Mouse (Mus musculus): ENCODE measurements at regions not wholly inside any gene's neighbourhood (a gene's known extent, or its start where the extent isn't known, plus 50 kb on each side); places are given as distances from the start of the nearest gene placed in this dataset.
A peak's percentile ranks its signal among the peaks of the same experiment; 100 is the strongest.

GRCm38 (mm10) chr9:41700683-41701082 is 423.4 kb downstream of the Sorl1 start:
- no peak overlapping the region for H3K9ac ChIP-seq (replicated peaks)
- WGBS, result 31% methylated on average over 6 of the region's 6 CpGs
- H3K4me3 ChIP-seq (replicated peaks), result no peak overlapping the region
- peak overlapping the region; percentile 26; the same call in 1 of the 2 replicates for H3K27ac ChIP-seq
- no peak for ATAC-seq
- no peaks in the 10 kb centered on the region for H3K27me3 ChIP-seq
- no peaks in the 10 kb centered on the region for H3K36me3 ChIP-seq
- H3K4me1 ChIP-seq (replicated peaks), result peaks cover 42% of the 10 kb centered on the region
- H3K4me2 ChIP-seq (replicated peaks), result no peak overlapping the region
- no peaks in the 10 kb centered on the region for H3K9me3 ChIP-seq

- no peak overlapping the region for H3K4me2 ChIP-seq (replicated peaks)
- no peaks in the 10 kb centered on the region for H3K9me3 ChIP-seq
- no peaks in the 10 kb centered on the region for H3K27me3 ChIP-seq
- 0 out of 2 replicates have a peak overlapping the region, but pooled peaks have one; percentile 3 for H3K9ac ChIP-seq (replicated peaks)
- H3K4me1 ChIP-seq (replicated peaks), result peaks cover 42% of the 10 kb centered on the region
- no peak for ATAC-seq
- peak overlapping the region; percentile 86 for H3K27ac ChIP-seq
- 51% methylated on average over 4 of the region's 4 CpGs for WGBS
- H3K36me3 ChIP-seq, result no peaks in the 10 kb centered on the region
- H3K4me3 ChIP-seq (replicated peaks), result no peak overlapping the region
Observed at GRCm38 (mm10) chr9:41699031-41699430, 425.1 kb downstream of the Sorl1 start.

- Histone ChIP-seq H3K9me3 (no peaks in the 10 kb centered on the region), H3K27ac (peak overlapping the region; percentile 86), H3K27me3 (no peaks in the 10 kb centered on the region), H3K4me2 (replicated peaks) (peak overlapping the region; percentile 17; the same call in 1 of the 2 replicates), H3K4me1 (replicated peaks) (peaks cover 42% of the 10 kb centered on the region), H3K36me3 (no peaks in the 10 kb centered on the region), H3K9ac (replicated peaks) (peak overlapping the region; percentile 48; the same call in 1 of the 2 replicates), H3K4me3 (replicated peaks) (no peak overlapping the region)
- 15% methylated on average over 24 of the region's 24 CpGs for WGBS
- peak; percentile 82 for ATAC-seq
Observed at GRCm38 (mm10) chr9:41697611-41698467, 426.3 kb downstream of the Sorl1 start.

GRCm38 (mm10) chr9:41697160-41697559 is 426.9 kb downstream of the Sorl1 start:
- peak; percentile 29; the same call in 1 of the 2 replicates for ATAC-seq
- Histone ChIP-seq H3K27me3 (no peaks in the 10 kb centered on the region), H3K4me3 (replicated peaks) (no peak overlapping the region), H3K9me3 (no peaks in the 10 kb centered on the region), H3K36me3 (no peaks in the 10 kb centered on the region), H3K4me1 (replicated peaks) (peaks cover 42% of the 10 kb centered on the region), H3K4me2 (replicated peaks) (no peak overlapping the region), H3K9ac (replicated peaks) (no peak overlapping the region), H3K27ac (peak overlapping the region; percentile 86)

GRCm38 (mm10) chr9:41682911-41683310 is 441.2 kb downstream of the Sorl1 start:
- H3K36me3 ChIP-seq, result no peaks in the 10 kb centered on the region
- ATAC-seq, result no peak
- H3K4me1 ChIP-seq (replicated peaks), result no peaks in the 10 kb centered on the region
- no peak overlapping the region for H3K27ac ChIP-seq
- H3K27me3 ChIP-seq, result no peaks in the 10 kb centered on the region
- no peak overlapping the region for H3K4me2 ChIP-seq (replicated peaks)
- WGBS, result 87% methylated on average over 1 of the region's 1 CpGs
- H3K9me3 ChIP-seq, result no peaks in the 10 kb centered on the region
- H3K9ac ChIP-seq (replicated peaks), result no peak overlapping the region
- H3K4me3 ChIP-seq (replicated peaks), result no peak overlapping the region

GRCm38 (mm10) chr9:41675656-41676055 is 448.4 kb downstream of the Sorl1 start:
- no peak overlapping the region for H3K4me2 ChIP-seq (replicated peaks)
- H3K9me3 ChIP-seq, result no peaks in the 10 kb centered on the region
- 91% methylated on average over 2 of the region's 2 CpGs for WGBS
- no peak overlapping the region for H3K9ac ChIP-seq (replicated peaks)
- ATAC-seq, result no peak
- no peak overlapping the region for H3K4me3 ChIP-seq (replicated peaks)
- H3K27ac ChIP-seq, result no peak overlapping the region
- H3K27me3 ChIP-seq, result no peaks in the 10 kb centered on the region
- H3K4me1 ChIP-seq (replicated peaks), result no peaks in the 10 kb centered on the region
- H3K36me3 ChIP-seq, result no peaks in the 10 kb centered on the region

- no peak overlapping the region for H3K4me2 ChIP-seq (replicated peaks)
- H3K36me3 ChIP-seq, result no peaks in the 10 kb centered on the region
- ATAC-seq, result no peak
- no peak overlapping the region for H3K4me3 ChIP-seq (replicated peaks)
- no peaks in the 10 kb centered on the region for H3K9me3 ChIP-seq
- no peaks in the 10 kb centered on the region for H3K4me1 ChIP-seq (replicated peaks)
- no peaks in the 10 kb centered on the region for H3K27me3 ChIP-seq
- H3K27ac ChIP-seq, result no peak overlapping the region
- 78% methylated on average over 2 of the region's 2 CpGs for WGBS
- H3K9ac ChIP-seq (replicated peaks), result no peak overlapping the region
Observed at GRCm38 (mm10) chr9:41672958-41673357, 451.1 kb downstream of the Sorl1 start.

- no peak overlapping the region for H3K27ac ChIP-seq
- WGBS, result 93% methylated on average over 1 of the region's 1 CpGs
Observed at GRCm38 (mm10) chr9:41668741-41669140, 455.4 kb downstream of the Sorl1 start.

GRCm38 (mm10) chr9:41665000-41665685 is 459.0 kb downstream of the Sorl1 start:
- Histone ChIP-seq H3K9ac (replicated peaks) (no peak overlapping the region), H3K36me3 (no peaks in the 10 kb centered on the region), H3K4me3 (replicated peaks) (no peak overlapping the region), H3K4me1 (replicated peaks) (no peaks in the 10 kb centered on the region), H3K27me3 (no peaks in the 10 kb centered on the region), H3K27ac (no peak overlapping the region), H3K4me2 (replicated peaks) (no peak overlapping the region), H3K9me3 (no peaks in the 10 kb centered on the region)
- 85% methylated on average over 10 of the region's 10 CpGs for WGBS
- ATAC-seq, result no peak

More at GRCm38 (mm10) chr9:41668741-41669140, 455.4 kb downstream of the Sorl1 start:
- H3K27me3 ChIP-seq, result no peaks in the 10 kb centered on the region
- H3K36me3 ChIP-seq, result no peaks in the 10 kb centered on the region
- H3K4me3 ChIP-seq (replicated peaks), result no peak overlapping the region
- H3K4me2 ChIP-seq (replicated peaks), result no peak overlapping the region
- no peaks in the 10 kb centered on the region for H3K9me3 ChIP-seq
- no peak overlapping the region for H3K9ac ChIP-seq (replicated peaks)
- ATAC-seq, result no peak
- no peaks in the 10 kb centered on the region for H3K4me1 ChIP-seq (replicated peaks)

- H3K4me3 ChIP-seq (replicated peaks), result no peak overlapping the region
- H3K9me3 ChIP-seq, result no peaks in the 10 kb centered on the region
- no peaks in the 10 kb centered on the region for H3K36me3 ChIP-seq
- no peaks in the 10 kb centered on the region for H3K27me3 ChIP-seq
- ATAC-seq, result no peak
- 98% methylated on average over 5 of the region's 5 CpGs for WGBS
- no peak overlapping the region for H3K4me2 ChIP-seq (replicated peaks)
- no peak overlapping the region for H3K9ac ChIP-seq (replicated peaks)
- H3K4me1 ChIP-seq (replicated peaks), result no peaks in the 10 kb centered on the region
- H3K27ac ChIP-seq, result no peak overlapping the region
Observed at GRCm38 (mm10) chr9:41660576-41660975, 463.5 kb downstream of the Sorl1 start.

GRCm38 (mm10) chr9:41660011-41660410 is 464.1 kb downstream of the Sorl1 start:
- ATAC-seq, result no peak
- 91% methylated on average over 5 of the region's 5 CpGs for WGBS

GRCm38 (mm10) chr9:41631564-41632205 is 470.2 kb upstream of the Ubash3b start:
- WGBS, result 68% methylated on average over 2 of the region's 2 CpGs
- H3K4me2 ChIP-seq (replicated peaks), result no peak overlapping the region

More at GRCm38 (mm10) chr9:41660011-41660410, 464.1 kb downstream of the Sorl1 start:
- Histone ChIP-seq H3K4me2 (replicated peaks) (no peak overlapping the region), H3K27ac (no peak overlapping the region), H3K4me3 (replicated peaks) (no peak overlapping the region), H3K9me3 (no peaks in the 10 kb centered on the region), H3K9ac (replicated peaks) (no peak overlapping the region), H3K4me1 (replicated peaks) (no peaks in the 10 kb centered on the region), H3K36me3 (no peaks in the 10 kb centered on the region), H3K27me3 (no peaks in the 10 kb centered on the region)

More at GRCm38 (mm10) chr9:41631564-41632205, 470.2 kb upstream of the Ubash3b start:
- Histone ChIP-seq H3K27me3 (no peaks in the 10 kb centered on the region), H3K9ac (replicated peaks) (no peak overlapping the region), H3K9me3 (no peaks in the 10 kb centered on the region), H3K4me3 (replicated peaks) (no peak overlapping the region), H3K27ac (no peak overlapping the region), H3K36me3 (no peaks in the 10 kb centered on the region), H3K4me1 (replicated peaks) (no peaks in the 10 kb centered on the region)
- ATAC-seq, result no peak

Measured in midbrain, embryonic 13.5 days (tissue).